Mouse (Mus musculus) natural killer cell, adult 2 months (primary cell): ENCODE data around the gene Edn3.

Source experiments
- DNase-seq, 2 experiments: peaks; one replicate each; pipeline ENCODE4 v3.0.0; 2022; ENCODE audit warnings: low spot score in 2 of 2

Gene Edn3

DNA sequence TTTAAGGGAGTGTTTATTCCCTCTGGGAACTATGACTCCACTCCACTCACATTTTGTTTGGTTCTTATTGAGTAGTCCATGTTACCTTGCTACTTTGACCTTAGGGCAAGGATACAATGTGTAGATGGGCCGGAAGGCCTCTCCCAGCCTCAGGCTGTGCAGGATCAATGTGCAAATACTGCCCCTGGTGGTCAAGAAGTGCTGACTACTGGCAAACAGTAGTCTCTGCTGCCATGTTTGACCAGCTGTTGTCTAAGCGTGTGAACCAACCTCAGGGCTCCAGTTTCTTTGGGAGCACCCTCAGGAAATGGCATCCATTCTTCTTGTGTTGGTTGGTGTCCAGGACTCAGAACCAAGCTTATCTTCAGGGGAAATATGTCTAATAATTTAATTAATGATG, 36.6 kb downstream of the Edn3 start:
- DNase-seq, result no peak

DNA sequence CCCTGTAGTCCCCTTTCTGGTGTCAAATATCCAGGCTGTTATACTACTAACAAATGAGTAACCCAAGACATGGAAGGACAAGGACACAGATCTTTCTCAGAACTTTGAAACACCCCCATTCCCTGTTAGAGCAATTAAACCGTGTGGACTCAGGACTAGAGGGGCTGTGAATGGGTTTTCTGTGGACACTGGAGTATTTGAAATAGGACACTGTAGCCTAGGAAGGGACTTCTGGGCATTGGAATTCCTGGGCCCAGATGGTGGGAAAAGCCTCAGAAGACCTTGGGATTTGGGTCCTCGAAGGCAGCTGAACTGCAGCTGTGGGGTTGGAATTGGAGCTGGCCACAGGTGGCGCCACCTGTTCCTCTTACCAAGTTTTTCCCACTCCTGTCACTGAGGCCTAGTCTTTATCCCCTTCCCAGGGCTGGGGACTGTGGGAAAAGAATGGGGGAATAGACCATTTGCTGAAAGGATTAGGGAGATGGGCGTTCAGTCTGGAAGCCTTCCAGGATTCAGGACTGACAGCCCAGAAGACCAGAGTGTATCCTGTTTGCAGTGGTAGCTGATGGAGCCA, 37.2 kb downstream of the Edn3 start:
- DNase-seq, result no peak

DNA sequence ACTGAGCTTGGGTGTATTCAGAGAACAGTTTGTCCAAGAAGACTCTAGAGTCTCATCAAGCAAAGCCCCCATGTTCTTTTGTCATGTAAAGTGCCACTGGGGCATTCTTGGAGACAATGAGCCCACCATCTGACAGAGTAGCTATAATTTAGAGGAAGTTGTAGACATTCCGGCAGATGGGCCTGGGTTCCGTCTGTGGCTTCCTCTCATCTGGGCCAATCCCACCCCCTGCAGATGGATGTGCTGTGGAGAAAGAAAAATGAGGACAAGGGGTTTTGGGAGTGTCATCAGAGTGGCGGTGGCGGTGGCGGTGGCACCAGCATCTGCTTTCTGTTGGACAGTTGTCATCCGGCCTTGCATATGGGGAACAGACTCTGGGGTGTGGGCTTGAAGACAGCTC, 42.0 kb downstream of the Edn3 start:
- no peak for DNase-seq

DNA sequence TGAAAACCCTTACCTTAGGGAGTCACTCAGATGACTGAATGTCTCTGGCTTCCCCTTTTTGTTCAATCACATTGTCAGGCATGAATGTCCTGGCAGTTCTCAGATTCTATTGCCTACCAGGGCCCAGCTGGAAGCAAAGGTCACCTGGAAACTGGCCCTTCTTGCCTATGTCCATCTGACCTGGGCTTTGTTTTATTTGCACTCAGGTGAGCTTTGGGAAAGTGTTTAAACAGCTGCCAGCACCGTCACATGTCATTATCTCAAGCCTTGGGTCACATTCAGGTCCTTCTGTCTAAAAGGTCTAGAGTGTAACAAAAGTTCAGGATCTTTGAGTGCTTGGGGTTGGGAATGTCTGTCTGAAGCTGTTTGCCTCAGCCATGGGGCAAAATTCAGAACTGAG, 43.2 kb downstream of the Edn3 start:
- no peak for DNase-seq

DNA sequence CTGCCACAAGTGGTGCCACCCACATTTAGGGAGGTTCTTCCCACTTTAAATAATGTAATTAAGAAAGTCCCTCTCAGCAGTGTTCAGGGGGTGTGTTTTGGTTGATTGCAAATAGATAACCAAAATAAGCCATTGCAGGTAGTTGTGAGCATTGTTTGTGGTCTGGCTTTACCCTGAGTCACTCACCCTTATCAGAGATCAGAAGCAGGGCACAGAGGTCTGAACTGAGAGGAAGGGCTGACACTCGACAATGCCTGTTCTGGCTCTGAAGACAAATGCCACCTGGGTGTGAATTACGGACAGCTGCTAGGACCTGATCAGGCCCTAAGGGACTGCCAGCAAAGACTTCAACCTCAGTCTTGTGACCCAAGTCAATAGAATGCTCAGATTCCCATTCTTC, 47.5 kb downstream of the Edn3 start:
- DNase-seq, result no peak

DNA sequence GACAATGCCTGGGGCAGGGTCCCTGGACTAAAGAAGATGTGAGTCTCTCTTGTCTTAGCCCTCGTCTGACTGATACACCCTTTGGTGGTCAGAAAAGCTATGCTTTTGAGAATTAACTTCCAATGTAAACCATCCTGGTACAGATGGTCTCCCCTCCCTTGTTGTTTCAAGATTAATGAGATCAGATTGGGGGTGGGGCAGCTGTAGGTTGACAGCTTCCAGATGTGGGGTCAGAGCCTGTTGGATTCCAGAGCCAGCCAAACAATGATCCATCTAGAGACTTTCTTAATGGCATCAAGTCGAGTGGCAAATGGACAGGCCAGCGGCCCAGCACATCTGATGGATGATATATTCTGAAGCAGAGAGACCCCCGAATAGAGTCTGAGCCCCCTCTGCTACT, 48.9 kb downstream of the Edn3 start:
- DNase-seq, result no peak

DNA sequence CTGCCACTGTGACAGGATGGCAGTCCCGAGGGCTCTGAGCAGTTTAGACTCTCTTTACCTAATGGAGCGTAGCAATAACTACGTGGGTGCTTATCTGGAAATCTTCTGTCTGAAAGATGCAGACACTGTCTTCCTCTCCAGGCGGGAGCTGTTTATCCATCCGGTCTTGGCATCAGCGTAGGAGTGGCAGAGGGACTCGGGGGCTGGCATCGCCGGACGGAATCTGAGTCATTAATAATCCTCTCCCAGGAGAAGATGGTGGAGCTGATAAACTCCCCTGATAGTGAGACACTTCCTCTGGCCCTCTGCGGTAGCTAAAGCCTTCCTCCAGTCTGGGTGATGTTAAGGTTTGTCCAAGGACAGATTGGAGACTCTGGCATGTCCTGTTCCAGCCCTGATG, 52.9 kb downstream of the Edn3 start:
- DNase-seq, result no peak

DNA sequence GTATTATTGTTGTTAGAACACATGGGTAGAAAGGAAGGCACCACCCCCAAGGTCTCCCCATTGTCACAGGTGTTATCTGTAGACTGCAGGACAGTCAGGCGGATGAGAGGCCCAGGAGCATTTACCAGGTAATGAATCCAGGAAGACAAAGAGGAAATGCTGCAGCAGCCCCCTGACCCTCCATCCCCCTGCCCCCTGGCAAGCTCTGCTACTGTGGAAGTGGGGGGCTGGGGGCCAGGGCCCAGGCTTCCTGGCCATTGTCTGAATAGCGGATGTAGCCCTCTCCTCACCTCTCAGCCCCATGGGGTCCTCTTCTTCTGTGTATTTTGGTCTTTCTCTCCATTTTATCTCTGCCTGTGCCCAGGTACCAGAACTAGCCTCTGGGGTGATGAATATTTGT, 55.7 kb downstream of the Edn3 start:
- DNase-seq, result no peak

DNA sequence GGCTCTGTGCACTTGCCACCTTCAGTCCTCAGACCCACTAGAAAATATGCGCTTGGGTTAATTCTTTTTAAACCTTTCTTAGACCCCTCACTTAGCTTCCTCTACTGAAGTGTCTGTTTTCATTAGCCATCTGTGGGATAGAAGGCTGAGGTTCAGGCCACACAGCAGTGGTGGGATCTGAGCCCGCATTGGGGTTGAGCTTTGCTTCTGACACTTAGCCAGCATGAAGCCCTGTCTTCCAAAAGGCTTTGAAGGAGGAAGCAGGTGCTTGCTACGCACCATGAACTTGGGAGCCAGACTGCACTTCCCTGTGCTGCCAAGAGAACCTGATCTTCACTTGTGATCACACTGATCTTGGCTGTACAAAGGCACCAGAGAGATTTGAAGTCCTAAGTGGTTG, 59.9 kb downstream of the Edn3 start:
- no peak for DNase-seq

DNA sequence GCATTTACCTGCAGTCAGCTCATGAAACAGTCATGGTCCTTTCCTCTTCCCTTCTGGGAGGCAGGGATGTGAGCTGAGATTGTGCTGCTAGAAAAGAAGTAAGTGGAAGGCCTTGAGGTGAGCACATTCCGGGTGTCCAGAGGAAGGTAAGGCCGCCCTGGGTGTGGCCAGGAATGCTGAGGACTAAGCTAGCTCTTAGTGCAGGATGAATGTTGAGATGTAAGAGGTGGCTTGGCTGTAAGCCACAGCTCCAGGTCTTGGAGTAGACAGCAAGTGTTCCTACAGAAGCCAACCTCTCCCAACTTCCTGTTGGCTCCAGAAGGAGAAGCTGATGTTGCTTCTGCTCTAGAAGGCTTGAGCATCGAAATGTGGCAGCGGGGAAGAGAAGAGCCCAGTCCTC, 67.4 kb downstream of the Edn3 start:
- DNase-seq, result no peak

DNA sequence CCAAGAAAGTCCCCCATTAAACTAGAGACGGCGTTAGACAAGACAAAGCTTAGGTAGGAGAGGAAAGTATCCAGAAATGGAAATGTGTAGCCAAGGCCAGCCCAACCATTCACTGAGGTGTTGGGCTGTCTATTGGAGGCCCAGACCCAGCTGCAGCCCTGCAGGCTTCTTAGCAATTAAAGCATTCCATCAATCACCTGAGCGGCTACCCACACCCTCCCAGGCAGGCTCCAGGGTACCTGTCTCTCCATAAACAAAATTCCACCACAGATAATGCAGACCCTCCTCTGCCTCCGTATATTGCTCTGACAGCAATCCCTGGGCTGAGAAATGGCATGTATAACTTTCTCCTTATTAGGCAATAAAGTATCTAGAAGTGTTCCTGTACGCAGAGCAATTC, 73.2 kb downstream of the Edn3 start:
- no peak for DNase-seq
